Mouse (Mus musculus) brain, embryonic 14.5 days (tissue): ENCODE measurements around the gene Epb41l2. TPM values are rescaled to one million over a fixed set of nuclear protein-coding genes. Genes with fewer than 3 reads are reported as not detected.

Experiments used
- DNase-seq: peaks from one replicate; pipeline ENCODE4 v3.0.0-alpha.2; 2011; ENCODE audit warnings: low read depth
- CTCF ChIP-seq: fragments of 200-500 bp; IDR thresholded peaks from 2 replicates; pipeline ENCODE4 v1.5.1; 2012; ENCODE audit warnings: inconsistent platforms, mild to moderate bottlenecking, moderate library complexity, borderline replicate concordance; ENCODE audit not compliant: insufficient read depth, insufficient read length; ENCODE audit errors: extremely low read depth
- POLR2A ChIP-seq: fragments of 200-500 bp; IDR thresholded peaks from 2 replicates; pipeline ENCODE4 v1.6.1; 2012; ENCODE audit warnings: mild to moderate bottlenecking, inconsistent platforms, borderline replicate concordance; ENCODE audit not compliant: poor library complexity, insufficient read depth, insufficient read length, severe bottlenecking; ENCODE audit errors: extremely low read depth
- polyA plus RNA-seq: library from polyadenylated mRNA; depleted of rRNA; stranded (reverse); fragments of >200 nt; gene quantifications from 2 replicates; pipeline ENCODE4 v1.2.3, GENCODE M21; 2012

The Epb41l2 gene
- polyA plus RNA-seq, 1 experiment: 63.4 TPM

DNA sequence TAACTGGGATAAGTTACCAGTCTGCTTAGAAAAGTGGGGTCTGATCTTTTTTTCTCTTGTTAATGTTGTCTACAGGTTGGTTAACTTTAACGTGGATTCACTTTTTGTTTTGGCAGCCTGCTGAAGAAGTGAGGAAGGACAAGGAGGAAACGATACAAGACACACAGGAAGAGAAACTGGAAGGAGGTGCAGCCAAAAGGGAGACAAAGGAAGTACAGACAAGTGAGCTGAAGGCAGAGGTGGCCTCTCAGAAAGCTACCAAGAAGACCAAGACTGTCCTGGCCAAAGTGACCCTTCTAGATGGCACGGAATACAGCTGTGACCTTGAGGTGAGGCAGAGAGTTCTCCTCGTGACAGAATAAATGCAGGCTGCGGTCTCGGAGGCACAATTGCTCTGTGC, 84.0 kb downstream of the Epb41l2 start:
- TF ChIP-seq CTCF: no peak
- TF ChIP-seq POLR2A: no peak
- DNase-seq: no peak

DNA sequence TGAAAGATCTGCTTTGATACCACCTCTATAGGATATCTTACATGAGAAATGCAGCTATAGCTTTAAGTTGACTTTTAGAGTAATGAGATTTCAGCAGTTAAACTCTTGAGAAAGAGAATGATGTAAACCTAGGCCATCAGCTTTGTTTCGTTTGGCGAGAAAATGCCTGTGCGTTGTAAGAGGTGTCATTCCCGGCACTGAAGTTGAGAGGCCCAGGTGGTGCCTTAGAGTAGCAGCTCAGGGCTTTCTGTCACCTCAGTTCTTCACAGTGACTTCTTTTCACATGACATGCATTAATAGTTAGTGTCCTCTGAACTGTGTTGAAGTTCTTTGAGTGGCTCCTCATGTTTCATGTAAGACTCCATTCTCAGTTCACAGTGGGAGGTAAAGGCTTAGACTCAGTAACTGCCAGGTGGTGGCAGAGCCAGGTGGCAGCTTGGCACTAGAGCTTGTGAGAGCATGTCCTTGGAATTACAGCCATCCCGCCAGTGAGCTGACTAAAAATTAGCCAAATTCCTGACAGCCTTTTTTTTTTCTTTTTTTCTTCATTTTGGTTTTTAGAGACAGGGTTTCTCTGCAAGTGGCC, 84.7 kb downstream of the Epb41l2 start:
- DNase-seq: no peak
- no peak for TF ChIP-seq POLR2A
- TF ChIP-seq CTCF: no peak

DNA sequence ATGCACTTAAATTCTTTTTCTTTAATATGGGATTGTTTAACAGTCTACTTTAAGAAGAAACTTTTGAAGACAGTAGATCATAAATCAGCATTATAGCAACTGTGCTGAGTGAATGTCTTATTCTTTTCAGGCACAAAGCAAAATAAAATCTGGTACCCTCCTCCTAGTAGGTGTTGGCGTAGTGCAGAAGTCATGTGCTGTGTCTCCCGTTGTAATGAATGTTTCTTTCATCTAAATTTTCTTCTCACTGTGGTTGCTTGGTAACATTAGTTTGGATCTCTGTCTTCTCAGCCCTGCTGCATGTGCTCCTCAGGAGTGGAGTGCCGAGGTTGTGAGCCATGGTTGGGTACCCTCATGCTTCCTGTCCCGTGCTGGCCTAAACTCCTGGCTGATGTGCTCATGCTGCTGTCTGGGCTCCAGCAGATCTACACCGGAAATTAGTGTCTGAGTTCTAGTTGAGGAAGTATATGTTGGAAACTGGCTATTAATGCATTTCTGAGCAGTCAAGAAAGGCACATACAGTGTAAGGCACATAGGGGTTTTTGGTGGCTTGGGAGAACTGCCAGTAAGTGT, 87.4 kb downstream of the Epb41l2 start:
- no peak for DNase-seq
- TF ChIP-seq POLR2A: no peak
- no peak for TF ChIP-seq CTCF

GRCm38 (mm10) chr10:25448676-25449075, 89.1 kb downstream of the Epb41l2 start:
- DNase-seq: no peak
- TF ChIP-seq POLR2A (no peak), CTCF (no peak)

- TF ChIP-seq CTCF: no peak
- no peak for TF ChIP-seq POLR2A
- DNase-seq: no peak
These were observed 89.9 kb downstream of the Epb41l2 start for GRCm38 (mm10) chr10:25449312-25450020.

DNA sequence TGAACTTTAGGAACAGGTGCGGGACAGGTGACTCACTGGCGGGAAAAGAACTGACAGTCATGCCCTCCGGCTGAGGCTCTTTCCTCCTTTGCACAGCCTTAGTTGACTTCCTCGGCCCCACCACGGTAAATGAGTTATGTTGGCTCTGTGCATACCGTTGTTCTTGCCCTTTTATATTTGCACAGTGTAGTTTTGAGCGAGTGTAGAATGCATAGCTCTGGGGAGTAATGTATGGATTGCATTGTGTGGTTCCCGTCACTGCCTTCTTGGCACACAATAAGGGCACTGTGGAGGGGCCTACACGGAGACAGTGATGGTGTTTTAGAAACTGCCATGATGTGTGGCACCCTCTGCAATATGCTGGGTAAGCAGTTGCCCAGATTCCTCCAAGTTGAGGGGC, 93.6 kb downstream of the Epb41l2 start:
- no peak for DNase-seq
- TF ChIP-seq POLR2A: no peak
- no peak for TF ChIP-seq CTCF

- no peak for DNase-seq
These were observed 94.2 kb downstream of the Epb41l2 start for GRCm38 (mm10) chr10:25453772-25454171.

GRCm38 (mm10) chr10:25457118-25457517, 97.5 kb downstream of the Epb41l2 start:
- DNase-seq: no peak
- TF ChIP-seq POLR2A (no peak), CTCF (no peak)

More at GRCm38 (mm10) chr10:25453772-25454171, 94.2 kb downstream of the Epb41l2 start:
- TF ChIP-seq POLR2A (no peak), CTCF (no peak)

DNA sequence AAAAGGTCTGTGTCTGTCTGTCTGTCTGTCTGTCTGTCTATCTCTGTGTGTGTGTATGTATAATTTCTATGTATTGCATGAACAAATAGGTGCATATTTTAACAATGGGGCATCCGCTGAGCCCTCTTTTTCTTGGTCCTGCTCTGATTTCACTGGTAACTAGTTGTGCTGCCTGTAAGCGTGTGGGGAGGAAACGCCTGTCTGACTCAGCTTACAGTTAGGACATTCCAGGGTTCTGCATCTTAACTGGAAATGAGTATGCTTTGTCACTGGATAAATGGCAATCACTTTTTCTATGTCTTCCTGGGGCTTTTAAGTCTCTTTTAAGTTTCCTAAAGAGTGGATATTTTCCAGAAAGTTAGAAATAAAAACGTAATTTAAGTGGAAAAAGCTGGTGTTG, 98.4 kb downstream of the Epb41l2 start:
- no peak for TF ChIP-seq CTCF
- no peak for TF ChIP-seq POLR2A
- DNase-seq: no peak

DNA sequence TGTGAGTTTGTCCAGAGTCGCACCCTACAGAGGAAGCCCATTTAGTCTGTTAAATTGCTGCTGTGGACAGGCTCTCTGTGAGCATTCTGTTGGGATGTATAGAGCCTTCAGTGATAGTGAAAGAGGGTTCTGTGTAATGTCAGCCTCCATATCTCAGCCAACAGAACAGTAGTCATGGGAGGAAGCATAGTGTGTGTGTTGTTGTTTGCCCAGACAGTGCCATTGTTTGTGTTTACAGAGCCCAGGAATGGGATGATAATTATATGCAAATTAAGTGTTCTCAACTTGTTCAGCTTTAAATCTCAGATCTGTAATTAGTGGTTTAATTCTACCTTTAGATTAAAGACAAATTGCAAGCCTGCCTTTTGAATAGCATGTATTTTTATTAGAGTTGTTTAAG, 102.2 kb downstream of the Epb41l2 start:
- no peak for TF ChIP-seq CTCF
- TF ChIP-seq POLR2A: no peak
- peak; percentile 39 for DNase-seq

- no peak for TF ChIP-seq CTCF
- no peak for TF ChIP-seq POLR2A
- no peak for DNase-seq
These were observed 103.1 kb downstream of the Epb41l2 start for GRCm38 (mm10) chr10:25462669-25463068.
